Mouse (Mus musculus) cerebellum, adult 11-12 months (tissue): ENCODE measurements at regions not wholly inside any gene's neighbourhood (a gene's known extent, or its start where the extent isn't known, plus 50 kb on each side); places are given as distances from the start of the nearest gene placed in this dataset.
A peak's percentile ranks its signal among the peaks of the same experiment; 100 is the strongest.

Experiments used
- DNase-seq: peaks from one replicate; pipeline ENCODE4 v3.0.0; 2022

DNA sequence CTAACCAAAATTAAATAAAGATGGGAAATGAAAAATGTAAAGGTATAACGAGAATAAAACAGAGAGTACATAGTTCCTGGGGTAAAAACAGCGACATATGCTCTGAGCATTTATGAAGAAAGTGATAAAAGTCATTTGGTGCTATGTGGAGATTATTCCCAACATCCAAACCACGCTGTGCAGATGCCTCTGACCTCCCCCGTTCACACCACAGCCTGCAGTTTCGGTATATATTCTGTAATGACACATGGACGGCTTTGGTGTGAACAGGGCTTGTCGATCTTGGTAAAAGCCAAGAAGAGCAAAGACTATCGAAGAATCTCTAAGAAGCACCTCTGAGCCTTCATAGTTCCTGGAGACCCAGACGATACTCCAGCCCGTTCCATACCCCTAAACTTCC, 95.2 kb upstream of the Ppp1r26 start:
- no peak for DNase-seq

- DNase-seq = no peak
Measured at GRCm38 (mm10) chr2:28352903-28353302, 93.7 kb upstream of the Ppp1r26 start.

DNA sequence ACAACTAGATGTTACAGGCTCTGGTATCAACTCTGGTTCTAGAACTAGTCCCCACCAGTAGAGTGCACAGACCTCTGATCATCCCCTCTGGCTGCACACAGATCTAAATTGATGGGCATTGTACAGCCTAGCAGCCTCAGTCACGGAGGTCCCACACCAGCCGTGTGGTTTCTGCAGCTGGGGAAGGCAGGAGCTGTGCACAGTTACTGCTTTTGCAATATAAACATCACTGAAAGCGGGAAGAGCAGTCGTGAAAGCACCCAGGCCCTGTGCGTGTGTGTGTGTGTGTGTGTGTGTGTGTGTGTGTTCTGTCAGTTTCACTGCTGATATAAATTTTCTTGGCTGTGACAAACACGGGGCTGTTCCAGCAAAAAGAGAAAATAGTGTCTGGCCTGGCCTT, 84.4 kb upstream of the Ppp1r26 start:
- no peak for DNase-seq

GRCm38 (mm10) chr2:28364623-28365022, 82.0 kb upstream of the Ppp1r26 start:
- DNase-seq = no peak

DNA sequence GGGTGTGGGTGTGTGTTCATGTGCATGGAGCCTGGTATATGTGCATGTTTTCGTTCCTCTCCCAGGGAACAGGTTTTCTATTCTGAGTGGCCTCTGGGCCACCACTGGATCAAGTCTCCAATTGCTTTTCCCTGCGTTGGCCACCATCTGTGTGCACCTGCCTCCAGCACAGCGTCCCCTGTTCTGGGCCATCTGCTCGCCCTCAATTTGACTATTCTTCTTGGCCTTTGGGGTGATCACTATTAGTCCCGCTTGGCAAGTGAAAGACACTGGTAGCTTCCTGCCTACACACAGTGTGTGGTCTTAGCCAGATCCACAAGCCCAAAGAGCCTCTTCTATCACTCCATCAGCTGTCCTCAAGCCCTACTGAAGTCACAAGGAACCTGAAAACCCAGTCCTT, 80.8 kb upstream of the Ppp1r26 start:
- DNase-seq = no peak

DNA sequence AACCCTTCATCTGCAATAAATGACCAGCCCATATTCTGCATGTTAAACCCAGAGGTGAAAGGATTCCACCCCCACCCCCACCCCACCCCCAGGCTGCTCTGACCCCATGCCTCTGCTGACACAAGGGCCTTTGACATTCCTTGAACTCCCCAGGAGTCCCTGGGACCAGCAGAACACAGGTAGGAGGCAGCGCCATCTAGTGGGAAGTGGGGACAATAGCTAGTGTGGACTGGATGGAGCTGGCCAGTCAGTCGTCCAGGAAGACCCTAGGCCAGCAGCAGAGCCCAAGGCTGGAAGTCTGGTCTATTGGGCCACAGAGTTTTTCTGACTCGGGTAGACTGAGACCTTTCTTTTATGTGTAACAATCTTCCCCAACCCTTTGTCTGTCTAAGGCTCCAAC, 71.8 kb upstream of the Ppp1r26 start:
- DNase-seq = peak; percentile 75

DNA sequence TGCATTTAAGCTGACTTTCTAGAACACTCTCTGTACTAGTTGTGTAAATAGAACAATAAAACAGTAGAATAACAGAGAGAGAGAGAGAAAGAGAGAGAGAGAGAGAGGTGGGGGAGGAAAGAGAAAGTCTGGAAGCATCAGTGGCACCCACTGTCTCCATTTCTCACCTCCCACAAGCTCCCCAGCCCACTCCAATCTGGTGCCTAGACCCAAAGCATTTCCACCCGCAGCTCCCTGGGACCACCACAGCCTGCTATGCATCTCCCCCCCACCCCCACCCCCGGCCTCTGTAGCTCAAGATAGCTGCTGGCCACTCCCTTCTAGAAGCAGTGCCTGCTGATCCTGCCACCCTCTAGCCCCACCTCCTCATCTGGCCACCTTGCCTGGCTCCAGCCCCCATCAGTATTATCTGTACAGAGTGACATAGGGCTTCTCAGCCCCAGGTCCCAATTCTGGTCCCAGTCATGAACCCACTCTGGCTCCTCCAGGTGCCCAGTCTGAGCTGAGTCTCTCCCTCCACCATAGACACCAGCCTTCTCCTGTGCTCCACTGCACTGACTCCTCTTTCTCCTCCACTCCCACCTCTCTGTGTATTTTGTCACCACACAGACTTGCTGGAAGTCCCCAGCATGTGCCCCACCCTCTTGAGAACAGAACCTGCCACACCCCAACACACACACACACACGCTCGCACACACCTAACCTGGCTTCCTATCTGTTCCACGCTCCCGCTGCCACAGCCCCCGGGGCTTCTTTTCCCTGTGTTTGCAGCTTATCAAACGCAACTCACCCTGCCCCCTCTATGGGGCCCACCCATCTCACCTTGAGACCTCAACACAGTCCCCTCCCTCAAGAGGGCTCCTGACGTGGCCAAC, 68.4 kb upstream of the Ppp1r26 start:
- no peak for DNase-seq

- DNase-seq = no peak
Measured at GRCm38 (mm10) chr2:28382051-28382802, 64.4 kb upstream of the Ppp1r26 start.

DNA sequence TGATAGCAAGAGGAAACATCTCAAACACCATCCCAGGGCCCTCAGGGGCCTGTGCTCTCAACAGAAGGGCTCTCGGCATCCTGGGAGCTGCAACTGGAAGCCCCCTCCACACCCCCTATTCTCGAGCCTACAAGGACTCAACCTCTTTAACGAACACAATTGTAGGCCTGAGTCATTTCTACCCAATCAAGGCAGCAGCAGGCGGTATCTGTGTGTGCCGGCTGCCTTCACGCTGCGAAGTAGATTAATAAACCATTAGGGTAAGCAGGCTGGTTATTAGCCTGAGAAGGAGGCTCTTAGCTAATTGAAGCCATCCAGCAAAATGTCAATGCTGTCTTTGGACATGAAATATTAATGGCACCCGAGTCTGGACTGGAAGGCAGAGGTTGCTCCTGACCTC, 61.7 kb upstream of the Ppp1r26 start:
- peak; percentile 39 for DNase-seq

- DNase-seq = no peak
Measured at GRCm38 (mm10) chr2:28386784-28387183, 59.8 kb upstream of the Ppp1r26 start.

DNA sequence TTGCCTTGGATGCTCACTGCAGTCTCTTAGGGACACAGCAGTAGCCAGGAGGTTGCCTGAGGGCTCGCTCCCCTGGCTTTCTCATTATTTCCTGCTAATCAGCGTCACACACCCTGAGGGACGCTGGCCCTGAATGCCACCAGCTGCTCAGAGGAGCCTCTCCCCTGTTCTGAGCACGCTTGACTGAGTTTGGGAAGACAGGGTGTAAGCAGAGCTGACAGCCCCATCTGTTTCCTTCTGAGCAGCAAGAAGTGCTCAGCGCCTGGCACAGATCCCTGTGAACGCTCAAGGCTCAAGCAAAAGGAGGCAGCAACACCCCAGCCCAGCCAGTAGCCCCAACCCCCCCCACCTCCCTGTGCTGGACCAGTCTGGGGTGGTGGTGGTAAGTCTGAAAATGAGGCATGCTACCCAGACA, 59.2 kb upstream of the Ppp1r26 start:
- DNase-seq = peak; percentile 99

GRCm38 (mm10) chr2:28387926-28388325, 58.7 kb upstream of the Ppp1r26 start:
- DNase-seq = peak; percentile 88

DNA sequence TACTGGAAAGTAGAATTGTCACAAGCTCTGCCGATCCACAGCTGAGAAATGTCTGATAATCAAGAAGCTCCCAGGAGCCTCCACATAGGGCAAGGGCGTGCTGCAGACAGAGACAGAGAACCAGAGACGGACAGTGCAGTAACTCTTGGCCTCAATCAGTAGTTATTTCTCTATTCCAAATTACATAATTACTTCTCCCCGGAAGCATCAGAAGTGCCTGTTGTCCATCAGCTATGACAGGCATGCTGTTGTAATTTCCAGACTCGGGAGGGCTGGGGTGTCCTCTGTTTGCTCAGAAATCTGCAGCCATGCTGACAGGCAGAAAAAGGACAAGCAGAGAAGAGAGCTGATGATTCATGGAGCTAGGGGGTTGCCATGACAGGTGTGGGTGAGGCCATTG, 56.9 kb upstream of the Ppp1r26 start:
- no peak for DNase-seq

DNA sequence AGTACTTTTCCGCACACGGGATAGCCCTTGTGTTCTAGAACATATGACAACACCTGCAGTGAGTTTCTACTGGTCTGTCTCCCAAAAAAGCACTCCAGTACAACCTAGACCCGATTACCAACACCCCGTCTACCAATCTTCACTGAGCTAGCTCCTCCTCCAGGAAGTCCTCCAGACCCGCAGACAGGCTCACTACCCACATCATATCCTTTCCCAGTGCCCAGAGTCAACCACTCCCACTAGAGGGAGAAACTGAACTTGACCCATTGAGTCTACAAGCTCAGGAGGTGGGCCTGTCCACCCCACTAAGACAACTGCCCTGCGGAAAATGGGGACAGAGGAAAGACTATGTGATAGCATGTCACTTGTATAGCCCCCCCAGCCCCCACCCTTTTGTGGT, 51.2 kb upstream of the Ppp1r26 start:
- DNase-seq = no peak
